ENCODE assay signal across 11 mouse cellular contexts in genomic region chr10:5528284-5528683, GRCm38 (mm10). TPM values are rescaled to one million over a fixed set of nuclear protein-coding genes. Genes with fewer than 3 reads are reported as not detected.
DNase-seq lines count a peak whose midpoint lies in the region; ATAC-seq and TF ChIP-seq lines count a peak whose summit lies in the region.
"Had no signal": no experiment of that assay in that cellular context is flagged by ENCODE, and none has a peak within 500 bp of the region (broad histone marks: within the 10 kb centered on the region; RNA-seq: fewer than 3 reads in every experiment).

No protein-coding gene starts in this region.

- no peak for TF ChIP-seq POLR2A in olfactory bulb, adult 2 months (IDR thresholded peaks at IDR 0.05; ENCODE audit: insufficient read depth, low read depth, low read length)

- peak; percentile 80 to 81 for ATAC-seq in hematopoietic stem cell, adult 5-6 weeks (replicated peaks in 1 of 2; ENCODE audit: insufficient read depth in 1 of 2, low FRiP score in 2 of 2, low TSS enrichment in 1 of 2, low read depth in 1 of 2, poor library complexity in 2 of 2, severe bottlenecking in 2 of 2)
- ATAC-seq in megakaryocyte-erythroid progenitor cell, adult 5-6 weeks (replicated peaks; ENCODE audit: low FRiP score, low TSS enrichment, poor library complexity, severe bottlenecking), result no peak
- ATAC-seq: activated CD4-positive, CD25-positive, alpha-beta regulatory T cell, adult 4 months; forebrain, embryonic 14.5 days; midbrain, embryonic 13.5 days had no signal

- peak overlapping the region; percentile 29; the same call in 1 of the 2 replicates for H3K27ac ChIP-seq in left cerebral cortex, adult 2 months
- H3K27ac ChIP-seq in olfactory bulb, adult 2 months (ENCODE audit: insufficient read depth, low read depth, low read length), result peak overlapping the region; percentile 41; the same call in 1 of the 2 replicates
- H3K27ac ChIP-seq: liver, embryonic 14.5 days; midbrain, embryonic 13.5 days had no signal

- DNase-seq in left cerebral cortex, adult 2 months (ENCODE audit: extremely low spot score in 1 of 2, low spot score in 2 of 2), result no peak
- DNase-seq in left cerebral cortex, adult 11 months (ENCODE audit: low spot score), result no peak
- DNase-seq in cerebellum, adult 11-12 months, result peak; percentile 98
- no peak for DNase-seq in urinary bladder, postnatal 25 days (ENCODE audit: low spot score)

- no peak for TF ChIP-seq CTCF in left cerebral cortex, adult 2 months (IDR thresholded peaks at IDR 0.05)
- TF ChIP-seq CTCF in olfactory bulb, adult 2 months (IDR thresholded peaks at IDR 0.05; ENCODE audit: insufficient read depth, low read depth, low read length), result no peak

- 17% methylated on average over 1 of the region's 1 CpGs for WGBS in olfactory bulb, adult 2 months

- H3K4me3 ChIP-seq in left cerebral cortex, adult 2 months, result no peak overlapping the region
- no peak overlapping the region for H3K4me3 ChIP-seq in olfactory bulb, adult 2 months (ENCODE audit: insufficient read depth, low read depth, low read length)
- H3K4me3 ChIP-seq: midbrain, embryonic 13.5 days had no signal

- H3K4me1 ChIP-seq in olfactory bulb, adult 2 months (ENCODE audit: control insufficient read depth, insufficient read depth, low read length), result peaks cover 8% of the 10 kb centered on the region
- H3K4me1 ChIP-seq: midbrain, embryonic 13.5 days had no signal

- intact Hi-C loops in left cerebral cortex, adult 2 months (cut with DNase I), result no loop called here

RNA-seq across cellular contexts. Expression of gene Syne1, which starts 23.0 kb away (rescaled TPM):
- 100 to 1,000 TPM; 430 to 445 TPM for total RNA-seq in left cerebral cortex, adult 2 months (2021)
- total RNA-seq in hematopoietic stem cell, adult 5-6 weeks (2017), result 27.4 and 92.7 TPM in 2 replicates
- 78.3 and 140 TPM in 2 replicates for polyA plus RNA-seq in olfactory bulb, adult 2 months (2012; ENCODE audit: insufficient read depth, insufficient read length, low replicate concordance, missing spikeins)
- total RNA-seq in megakaryocyte-erythroid progenitor cell, adult 5-6 weeks (2014; fragmentation: Nextera tagmentation), result 36.5 and 53.0 TPM in 2 replicates
- total RNA-seq in megakaryocyte-erythroid progenitor cell, adult 5-6 weeks (2017), result 30.1 and 32.7 TPM in 2 replicates
